Mouse (Mus musculus): ENCODE measurements around the gene Pard3b.

DNA sequence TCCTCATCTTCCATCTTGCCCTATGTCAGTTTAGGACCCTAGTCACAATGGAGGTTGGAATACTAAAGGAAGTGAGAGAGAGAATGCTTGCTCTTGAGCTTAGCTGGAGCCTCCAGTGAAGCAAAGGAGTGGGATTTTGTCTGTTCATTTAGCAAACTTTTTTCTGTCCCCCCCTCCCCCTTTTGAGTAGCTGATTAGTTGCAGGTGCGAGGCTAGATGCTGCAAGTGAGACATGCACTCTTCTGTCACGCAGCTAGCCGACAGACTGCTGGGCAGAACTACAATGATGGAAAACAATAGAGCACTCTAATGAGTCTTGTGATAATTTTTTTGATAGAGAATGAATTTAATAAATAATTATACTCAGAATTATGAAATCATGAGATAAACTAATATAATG is 49.7 kb downstream of the Pard3b start:
- no peak for TF ChIP-seq CTCF (IDR thresholded peaks at IDR 0.05; ENCODE audit: borderline replicate concordance, control insufficient read depth, extremely low read depth, insufficient read depth, low read length, poor library complexity)
- TF ChIP-seq POLR2A (IDR thresholded peaks at IDR 0.05; ENCODE audit: control insufficient read depth, extremely low read depth, insufficient read depth, low read length, poor library complexity), result no peak

Data from thymus, adult 2 months (tissue).